18 mouse cellular contexts compared by ENCODE assay signal in the genomic region with DNA sequence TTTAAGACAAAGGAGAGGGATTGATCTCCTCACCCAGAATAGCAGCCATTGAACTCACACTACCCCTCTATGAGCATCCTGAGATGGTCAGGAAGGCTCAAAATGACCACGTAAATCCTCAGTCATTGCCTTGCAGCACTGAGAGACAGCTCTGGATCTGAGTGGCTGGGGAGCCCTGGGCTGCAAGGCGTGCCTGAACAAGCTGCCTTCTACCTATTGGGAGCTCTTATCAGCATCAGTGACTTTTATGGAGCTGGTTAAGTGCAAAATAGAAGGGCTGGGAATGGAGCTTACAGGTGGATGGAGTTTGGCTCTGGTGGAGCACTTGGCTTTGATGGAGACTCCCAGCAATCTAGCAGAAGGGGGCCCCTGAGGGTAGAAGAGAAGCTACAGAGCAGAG.
"Had no signal": no experiment of that assay in that cellular context is flagged by ENCODE, and none has a peak within 500 bp of the region (broad histone marks: within the 10 kb centered on the region; RNA-seq: fewer than 3 reads in every experiment).

No protein-coding gene starts in this region.

- H3K4me1 ChIP-seq: midbrain, embryonic 12.5 days; neural tube, embryonic 13.5 days; stomach, embryonic 15.5 days had no signal

- H3K27ac ChIP-seq: kidney, embryonic 15.5 days; left cerebral cortex, adult 2 months; liver, embryonic 13.5 days; midbrain, embryonic 12.5 days; neural tube, embryonic 13.5 days; stomach, embryonic 15.5 days had no signal

- H3K4me3 ChIP-seq: kidney, embryonic 15.5 days; left cerebral cortex, adult 2 months; liver, embryonic 13.5 days; midbrain, embryonic 12.5 days; myocyte; neural tube, embryonic 13.5 days; stomach, embryonic 15.5 days had no signal

- H3K9me3 ChIP-seq: kidney, embryonic 15.5 days; liver, embryonic 13.5 days; midbrain, embryonic 12.5 days; neural tube, embryonic 13.5 days; stomach, embryonic 15.5 days had no signal

- H3K36me3 ChIP-seq: kidney, embryonic 15.5 days; liver, embryonic 13.5 days; midbrain, embryonic 12.5 days; neural tube, embryonic 13.5 days; stomach, embryonic 15.5 days had no signal

- H3K4me2 ChIP-seq: kidney, embryonic 15.5 days; liver, embryonic 13.5 days; midbrain, embryonic 12.5 days; neural tube, embryonic 13.5 days; stomach, embryonic 15.5 days had no signal

- DNase-seq: kidney, adult 11 months; kidney, adult 8-10 months; kidney, postnatal 10 days; kidney, postnatal 36 days; layer of hippocampus, postnatal 36 days; liver, embryonic 13.5 days; lung, postnatal 4 days; right cerebral cortex, postnatal 25 days; spleen, adult 18-20 months; thymus, postnatal 25 days had no signal

- ATAC-seq: lung, postnatal 0 days; midbrain, embryonic 16.5 days had no signal

- H3K27me3 ChIP-seq: kidney, embryonic 15.5 days; liver, embryonic 13.5 days; midbrain, embryonic 12.5 days; neural tube, embryonic 13.5 days; stomach, embryonic 15.5 days had no signal

- H3K9ac ChIP-seq: kidney, embryonic 15.5 days; liver, embryonic 13.5 days; midbrain, embryonic 12.5 days; neural tube, embryonic 13.5 days; stomach, embryonic 15.5 days had no signal
